Mouse (Mus musculus) liver, postnatal 0 days (tissue): ENCODE data around the gene Rangap1. TPM values are rescaled to one million over a fixed set of nuclear protein-coding genes. Genes with fewer than 3 reads are reported as not detected.
A peak's percentile ranks its signal among the peaks of the same experiment; 100 is the strongest.

Experiments
- ATAC-seq: fragments of 200-750 bp; cut with Nextera tagmentation; 2 replicates; pipeline ENCODE4 v1.8.0; 2017; ENCODE audit warnings: mild to moderate bottlenecking, moderate library complexity
- DNase-seq: peaks from one replicate; pipeline ENCODE4 v3.0.0-alpha.2; 2016
- H3K27ac ChIP-seq: fragments of 300-500 bp; sonication (generic); 2 replicates; pipeline ENCODE4 v1.5.1; 2014; ENCODE audit warnings: antibody characterized with exemption, moderate library complexity, mild to moderate bottlenecking, low read depth
- H3K27me3 ChIP-seq: fragments of 300-500 bp; sonication (generic); 2 replicates; pipeline ENCODE4 v1.6.1; 2014; ENCODE audit warnings: low read length, control low read depth, mixed read lengths; ENCODE audit not compliant: insufficient read depth
- H3K36me3 ChIP-seq: fragments of 300-500 bp; sonication (generic); replicated peaks from 2 replicates; pipeline ENCODE4 v1.6.1; 2014; ENCODE audit warnings: mild to moderate bottlenecking, control low read depth, low read length, moderate library complexity, mixed read lengths; ENCODE audit not compliant: insufficient read depth
- H3K4me1 ChIP-seq: fragments of 300-500 bp; sonication (generic); 2 replicates; pipeline ENCODE4 v1.6.1; 2014; ENCODE audit warnings: antibody characterized with exemption, mild to moderate bottlenecking, control low read depth; ENCODE audit not compliant: insufficient read depth
- H3K4me2 ChIP-seq: fragments of 300-500 bp; sonication (generic); 2 replicates; pipeline ENCODE4 v1.6.1; 2014; ENCODE audit warnings: low read depth, mild to moderate bottlenecking, low read length, moderate library complexity, mixed read lengths
- H3K4me3 ChIP-seq: fragments of 300-500 bp; sonication (generic); 2 replicates; pipeline ENCODE4 v1.5.1; 2014; ENCODE audit warnings: low read depth, low read length
- H3K9ac ChIP-seq: fragments of 300-500 bp; sonication (generic); replicated peaks from 2 replicates; pipeline ENCODE4 v1.6.1; 2014; ENCODE audit warnings: mild to moderate bottlenecking, moderate library complexity
- H3K9me3 ChIP-seq: fragments of 300-500 bp; sonication (generic); 2 replicates; pipeline ENCODE4 v1.6.1; 2016; ENCODE audit warnings: mild to moderate bottlenecking, control low read depth, low read length, mixed read lengths
- CTCF ChIP-seq: sonication (generic); IDR thresholded peaks from 2 replicates; pipeline ENCODE4 v1.5.1; 2016; ENCODE audit warnings: antibody characterized with exemption, low read depth
- EP300 ChIP-seq: IDR thresholded peaks from 2 replicates; pipeline ENCODE4 v1.6.1; 2016; ENCODE audit warnings: antibody characterized with exemption, low read depth, mild to moderate bottlenecking
- WGBS: fragments of 180-500 bp; shearing (Covaris S2); extraction: QIAGEN DNeasy Blood & Tissue Kit; methylation state at CpG from one replicate; pipeline ENCODE4 v1.1.7; 2014; ENCODE audit not compliant: insufficient replicate concordance; 5-methylcytosine and 5-hydroxymethylcytosine counted together
- polyA plus RNA-seq: library from polyadenylated mRNA; unstranded; fragments of >200 nt; fragmentation: Nextera tagmentation; extraction: Ambion mirVana; gene quantifications from 2 replicates; pipeline ENCODE4 v1.2.1, GENCODE M21; 2015

Gene Rangap1
- polyA plus RNA-seq, 1 experiment from 2014 or later: 38.0 TPM

DNA sequence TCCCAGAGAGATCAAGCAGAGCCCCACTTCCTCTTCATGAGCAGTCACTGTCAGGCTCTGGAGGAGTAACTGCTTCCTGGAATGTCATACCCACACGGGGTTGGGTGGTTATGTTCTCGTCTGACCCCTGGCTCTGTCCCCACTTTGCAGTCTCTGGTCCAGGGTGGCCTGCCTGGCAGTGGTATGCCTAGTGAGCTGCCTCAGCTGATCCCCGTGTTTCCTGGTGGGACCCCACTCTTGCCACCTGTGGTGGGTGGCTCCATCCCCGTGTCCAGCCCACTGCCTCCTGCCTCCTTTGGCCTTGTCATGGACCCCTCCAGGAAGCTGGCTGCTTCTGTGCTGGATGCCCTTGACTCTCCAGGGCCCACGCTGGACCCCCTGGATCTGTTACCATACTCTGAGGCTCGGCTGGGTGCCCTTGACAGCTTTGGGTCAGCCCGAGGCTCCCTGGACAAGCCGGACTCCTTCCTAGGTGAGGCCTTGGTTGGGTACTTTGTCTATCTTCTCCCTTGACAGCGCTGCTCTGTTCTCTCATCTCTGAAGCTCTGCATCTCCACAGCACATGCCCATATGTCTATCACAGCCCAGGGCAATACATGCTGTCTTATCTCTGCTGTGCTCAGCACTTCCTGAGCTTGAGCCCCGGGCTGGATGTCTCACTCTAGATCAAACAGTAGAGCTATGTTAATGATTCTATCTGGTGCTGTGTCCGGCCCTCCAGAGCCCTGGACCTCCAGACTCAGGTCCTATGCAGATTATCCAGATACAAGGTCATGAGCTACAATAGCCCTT, 31.5 kb upstream of the Rangap1 start:
- TF ChIP-seq CTCF (no peak), EP300 (no peak)
- no peaks in the 10 kb centered on the region for H3K27me3 ChIP-seq
- H3K9me3 ChIP-seq: no peaks in the 10 kb centered on the region
- 59% methylated on average over 11 of the region's 11 CpGs for WGBS
- no peak overlapping the region for H3K27ac ChIP-seq
- H3K36me3 ChIP-seq: peaks cover 46% of the 10 kb centered on the region
- no peak overlapping the region for H3K4me2 ChIP-seq
- no peak overlapping the region for H3K4me3 ChIP-seq
- DNase-seq (no peak), ATAC-seq (no peak)
- no peaks in the 10 kb centered on the region for H3K4me1 ChIP-seq
- H3K9ac ChIP-seq: no peak overlapping the region

- Histone ChIP-seq H3K27ac (no peak overlapping the region), H3K4me3 (no peak overlapping the region), H3K9ac (no peak overlapping the region), H3K9me3 (no peaks in the 10 kb centered on the region), H3K4me2 (no peak overlapping the region), H3K27me3 (no peaks in the 10 kb centered on the region), H3K4me1 (no peaks in the 10 kb centered on the region), H3K36me3 (peaks cover 30% of the 10 kb centered on the region)
- 73% methylated on average over 15 of the region's 15 CpGs for WGBS
- TF ChIP-seq CTCF (no peak), EP300 (no peak)
- DNase-seq (no peak), ATAC-seq (no peak; the same call in 1 of the 2 replicates)
These were observed 29.3 kb upstream of the Rangap1 start for GRCm38 (mm10) chr15:81774505-81775171.

DNA sequence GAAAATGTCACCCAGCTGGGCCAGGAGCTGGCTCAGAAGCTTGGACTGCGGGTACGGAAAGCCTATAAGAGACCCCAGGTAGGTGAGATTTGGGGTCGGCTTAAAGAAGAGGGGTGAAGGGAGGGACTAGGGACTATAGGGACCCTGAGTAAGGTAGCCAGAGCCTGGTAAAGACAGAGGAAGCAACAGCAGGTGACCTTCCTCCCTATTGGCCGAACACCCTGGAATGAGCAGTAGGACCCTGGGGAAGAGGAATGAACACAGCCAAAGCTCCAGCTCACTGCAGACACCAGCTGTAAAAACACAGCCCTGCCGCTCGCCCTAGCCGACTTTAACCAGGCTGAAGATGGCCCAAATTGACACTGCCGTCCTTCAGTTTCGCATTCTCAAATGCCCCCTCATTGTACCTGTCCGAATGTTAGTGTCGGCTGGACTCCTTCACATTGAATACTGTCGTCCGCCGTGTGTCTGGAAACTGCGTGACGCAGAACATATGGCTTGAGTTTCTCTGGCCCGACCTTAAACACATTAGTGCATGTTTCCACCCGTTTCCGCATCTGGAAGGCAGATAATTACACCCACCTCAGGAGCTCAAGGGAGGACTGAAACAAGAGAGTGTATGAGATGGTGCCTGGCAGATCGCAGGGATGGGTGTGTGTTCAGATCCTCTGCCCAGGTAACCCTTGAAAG, 27.2 kb upstream of the Rangap1 start:
- H3K36me3 ChIP-seq: peaks cover 15% of the 10 kb centered on the region

DNA sequence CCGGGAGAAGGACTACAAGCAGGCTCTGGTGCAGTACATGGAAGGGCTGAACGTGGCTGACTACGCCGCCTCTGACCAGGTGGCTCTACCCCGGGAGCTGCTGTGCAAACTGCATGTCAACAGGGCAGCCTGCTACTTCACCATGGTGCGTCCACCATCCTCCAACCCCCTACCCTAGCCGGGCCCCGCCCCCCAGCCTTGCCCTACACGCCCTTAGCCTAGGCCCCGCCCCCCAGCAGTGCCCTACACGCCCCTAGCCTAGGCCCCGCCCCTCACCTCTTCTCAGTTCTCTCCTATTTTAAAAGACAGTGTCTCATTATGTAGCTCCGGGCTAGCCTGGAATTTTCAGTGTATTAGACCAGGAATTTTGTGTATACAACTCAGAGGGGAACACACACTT, 23.7 kb upstream of the Rangap1 start:
- TF ChIP-seq EP300: no peak
- no peak for TF ChIP-seq CTCF
- no peak overlapping the region for H3K27ac ChIP-seq
- peaks cover 9% of the 10 kb centered on the region; the same call in 1 of the 2 replicates for H3K4me1 ChIP-seq
- no peaks in the 10 kb centered on the region for H3K27me3 ChIP-seq
- peaks cover 7% of the 10 kb centered on the region for H3K36me3 ChIP-seq
- H3K9me3 ChIP-seq: no peaks in the 10 kb centered on the region
- ATAC-seq (no peak), DNase-seq (peak; percentile 58)
- H3K4me3 ChIP-seq: no peak overlapping the region
- 54% methylated on average over 13 of the region's 13 CpGs for WGBS
- H3K4me2 ChIP-seq: no peak overlapping the region
- H3K9ac ChIP-seq: no peak overlapping the region

More for the DNA sequence above, 27.2 kb upstream of the Rangap1 start:
- DNase-seq: no peak
- Histone ChIP-seq H3K4me2 (no peak overlapping the region), H3K9me3 (no peaks in the 10 kb centered on the region), H3K27ac (no peak overlapping the region), H3K4me3 (no peak overlapping the region), H3K27me3 (no peaks in the 10 kb centered on the region), H3K9ac (no peak overlapping the region), H3K4me1 (no peaks in the 10 kb centered on the region)
- no peak for ATAC-seq
- WGBS: 90% methylated on average over 20 of the region's 20 CpGs
- TF ChIP-seq CTCF (no peak), EP300 (no peak)

GRCm38 (mm10) chr15:81766439-81766838, 21.1 kb upstream of the Rangap1 start:
- WGBS: 85% methylated on average over 5 of the region's 5 CpGs
- Histone ChIP-seq H3K27me3 (no peaks in the 10 kb centered on the region), H3K27ac (no peak overlapping the region), H3K4me2 (no peak overlapping the region), H3K4me1 (peaks cover 9% of the 10 kb centered on the region; the same call in 1 of the 2 replicates), H3K9me3 (no peaks in the 10 kb centered on the region), H3K4me3 (no peak overlapping the region), H3K36me3 (0 out of 2 replicates have a peak, but pooled peaks cover 4% of the 10 kb centered on the region), H3K9ac (no peak overlapping the region)
- DNase-seq (no peak), ATAC-seq (no peak)
- no peak for TF ChIP-seq CTCF
- no peak for TF ChIP-seq EP300

GRCm38 (mm10) chr15:81765651-81766050, 20.3 kb upstream of the Rangap1 start:
- Histone ChIP-seq H3K36me3 (0 out of 2 replicates have a peak, but pooled peaks cover 4% of the 10 kb centered on the region), H3K4me3 (no peak overlapping the region), H3K9me3 (no peaks in the 10 kb centered on the region), H3K27me3 (no peaks in the 10 kb centered on the region), H3K4me1 (peaks cover 9% of the 10 kb centered on the region; the same call in 1 of the 2 replicates), H3K9ac (no peak overlapping the region), H3K4me2 (no peak overlapping the region), H3K27ac (no peak overlapping the region)
- TF ChIP-seq EP300 (no peak), CTCF (no peak)
- DNase-seq (no peak), ATAC-seq (no peak)
- WGBS: 54% methylated on average over 9 of the region's 9 CpGs
